Mouse (Mus musculus) heart, adult 18-20 months (tissue): ENCODE data around the gene Gramd2. TPM values are rescaled to one million over a fixed set of nuclear protein-coding genes. Genes with fewer than 3 reads are reported as not detected.
A peak's percentile ranks its signal among the peaks of the same experiment; 100 is the strongest.
"Not testable (repeated sequence)": the region's sequence is repeated elsewhere in the genome, so short reads cannot be mapped to it uniquely, and the experiment has no call there.

ENCODE experiments used
- DNase-seq, 2 experiments: peaks; one replicate each; pipeline ENCODE4 v3.0.0; 2021 to 2022; ENCODE audit warnings: mixed read lengths in 1 of 2
- total RNA-seq, 2 experiments: library from RNA; stranded (reverse); gene quantifications; 2 replicates each; pipeline ENCODE4 v1.2.3; 2021

The Gramd2 gene
- total RNA-seq, 2 experiments from 2014 or later = 0.28 TPM; not detected in 1

- no peak for DNase-seq
These were observed 41.2 kb downstream of the Gramd2 start for GRCm38 (mm10) chr9:59721144-59721543.

DNA sequence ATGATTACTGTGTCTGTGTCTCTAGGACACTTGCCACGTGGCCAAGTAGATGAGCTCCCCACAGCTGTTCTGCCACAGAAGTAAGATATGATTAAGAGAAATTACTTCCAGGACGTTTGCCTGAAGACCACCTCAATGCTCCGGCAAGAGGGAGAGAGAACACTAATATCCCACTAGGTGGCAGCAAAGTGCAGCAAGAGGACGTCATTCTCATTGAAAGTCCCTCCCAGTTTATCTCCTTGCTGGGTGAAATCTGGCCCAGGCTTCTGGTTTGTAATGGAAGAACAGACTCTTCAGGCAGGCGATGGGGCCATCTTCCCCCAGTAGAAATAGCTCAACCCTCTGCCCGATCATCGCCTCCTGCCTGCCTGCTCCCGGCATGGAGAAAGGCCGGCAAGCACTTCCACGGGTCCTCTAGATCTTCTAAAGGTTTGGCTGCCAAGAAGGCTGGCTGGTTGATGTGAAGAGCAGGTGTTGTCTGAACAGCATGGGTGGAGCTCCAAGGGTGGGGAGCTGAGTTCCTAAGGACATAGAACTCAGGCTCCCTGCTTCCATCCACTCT, 43.2 kb downstream of the Gramd2 start:
- peak; percentile 78 to 88 for DNase-seq

DNA sequence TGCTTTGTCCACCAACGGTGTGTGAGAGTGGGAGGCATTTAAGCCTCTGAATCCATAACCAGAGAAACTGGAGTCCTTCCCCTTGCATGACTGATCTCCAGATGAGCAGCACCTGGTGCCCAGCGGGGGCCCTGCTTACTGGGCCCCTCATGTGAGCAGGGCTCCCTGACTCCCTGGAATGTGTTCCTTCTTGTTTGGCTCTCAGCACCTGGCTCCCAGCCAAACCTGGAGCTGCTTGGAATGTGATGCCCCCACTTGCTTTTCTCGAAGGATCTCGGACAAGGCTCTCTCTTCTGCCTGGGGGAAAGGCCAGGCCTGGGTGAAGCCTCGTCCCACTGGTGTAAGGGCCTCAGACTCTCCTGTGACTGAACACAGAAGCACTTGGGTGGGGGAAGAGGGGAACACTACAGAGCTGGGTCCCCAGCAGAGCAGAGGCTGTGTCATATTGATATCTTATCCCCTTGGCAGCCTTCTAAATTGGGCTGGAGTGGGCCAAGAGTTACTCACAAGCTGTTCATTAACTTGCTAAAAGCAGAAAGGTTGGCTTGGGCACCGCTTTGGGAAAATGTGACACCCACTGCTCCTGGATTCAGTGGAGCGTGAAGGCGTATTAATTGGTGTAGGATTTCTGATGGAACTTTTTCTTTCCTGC, 44.0 kb downstream of the Gramd2 start:
- peak in 1 of 2 experiments; percentile 19 for DNase-seq

DNA sequence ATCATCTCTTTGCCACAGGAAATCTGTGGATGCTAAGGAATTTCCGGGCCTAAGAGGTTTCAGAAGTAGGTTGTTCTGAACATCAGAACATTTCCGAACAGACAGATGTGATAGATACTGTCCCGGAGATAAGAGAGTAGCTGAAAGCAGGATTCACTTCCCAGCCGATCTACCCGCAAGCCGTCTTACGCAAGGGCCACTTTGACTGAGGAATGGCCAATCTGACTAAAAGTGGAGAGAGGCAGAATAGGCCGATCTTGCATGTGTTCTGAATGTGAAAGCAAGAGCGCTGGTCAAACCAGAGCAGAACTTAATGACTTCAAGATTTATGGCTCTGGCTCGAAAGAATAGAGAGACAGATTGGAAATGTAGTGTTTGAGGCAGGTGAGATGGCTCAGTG, 45.6 kb downstream of the Gramd2 start:
- DNase-seq = no peak

- DNase-seq = no peak
These were observed 47.8 kb downstream of the Gramd2 start for GRCm38 (mm10) chr9:59727569-59728286.

DNA sequence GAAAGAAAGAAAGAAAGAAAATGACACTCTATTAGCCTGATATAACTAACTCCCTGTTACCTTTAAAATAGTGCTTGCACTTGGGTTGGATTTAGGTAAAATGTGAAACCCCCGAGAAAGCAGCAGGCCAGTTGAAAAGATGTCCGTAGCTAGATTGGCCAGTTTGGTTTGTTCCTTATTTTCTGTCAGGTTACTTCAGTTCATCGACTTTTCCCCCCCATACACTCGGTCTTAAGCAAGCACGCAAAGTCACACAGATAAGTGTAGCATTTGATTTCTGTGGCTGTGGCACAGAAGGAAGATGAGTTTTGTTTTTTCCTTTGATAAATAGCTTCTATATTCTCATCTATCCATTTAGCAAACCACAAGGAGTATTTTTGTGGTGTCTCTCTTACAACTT, 51.2 kb downstream of the Gramd2 start:
- DNase-seq = no peak

- DNase-seq = no peak
These were observed 53.1 kb downstream of the Gramd2 start for GRCm38 (mm10) chr9:59733075-59733474.

DNA sequence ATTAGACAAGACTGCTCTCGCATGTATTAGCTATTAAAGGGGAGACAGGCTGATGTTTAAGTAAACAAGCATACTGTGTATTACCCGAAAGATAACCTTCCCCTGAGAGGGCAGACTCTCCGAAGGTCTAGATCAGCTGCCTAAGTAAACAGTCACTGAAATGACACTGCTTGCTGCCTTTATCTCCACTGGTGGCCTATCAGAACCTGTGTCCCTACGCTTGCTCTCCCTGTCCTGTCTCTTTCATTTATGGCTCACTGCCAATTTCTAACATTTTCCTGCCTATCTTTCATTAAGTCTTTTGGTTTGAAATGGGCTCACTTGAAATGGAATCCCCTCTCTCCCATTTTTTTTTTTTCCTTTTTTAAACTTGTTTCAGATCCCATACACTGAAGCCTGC, 55.5 kb downstream of the Gramd2 start:
- DNase-seq = peak; percentile 14 to 22

DNA sequence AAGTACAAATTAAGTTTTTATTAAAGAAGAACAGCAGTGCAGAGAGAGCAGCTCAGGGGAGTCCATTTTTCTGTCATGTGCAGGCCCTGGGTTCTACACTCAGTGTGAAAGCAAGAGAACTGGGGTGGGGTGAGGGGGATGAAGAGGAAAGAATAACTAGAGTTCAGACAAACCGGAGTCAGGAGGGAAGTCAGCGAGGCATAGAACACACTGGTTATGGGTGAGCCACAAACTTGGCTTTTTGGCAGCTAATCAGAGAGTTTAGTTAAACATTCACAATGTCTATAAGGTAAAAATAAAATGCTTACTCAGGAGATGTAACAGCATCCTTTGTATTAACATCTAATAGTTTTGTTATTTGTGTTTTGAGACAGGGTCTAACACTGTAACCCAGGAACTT, 60.6 kb downstream of the Gramd2 start:
- DNase-seq = no peak

- DNase-seq = no peak
These were observed 64.0 kb downstream of the Gramd2 start for GRCm38 (mm10) chr9:59743903-59744302.

DNA sequence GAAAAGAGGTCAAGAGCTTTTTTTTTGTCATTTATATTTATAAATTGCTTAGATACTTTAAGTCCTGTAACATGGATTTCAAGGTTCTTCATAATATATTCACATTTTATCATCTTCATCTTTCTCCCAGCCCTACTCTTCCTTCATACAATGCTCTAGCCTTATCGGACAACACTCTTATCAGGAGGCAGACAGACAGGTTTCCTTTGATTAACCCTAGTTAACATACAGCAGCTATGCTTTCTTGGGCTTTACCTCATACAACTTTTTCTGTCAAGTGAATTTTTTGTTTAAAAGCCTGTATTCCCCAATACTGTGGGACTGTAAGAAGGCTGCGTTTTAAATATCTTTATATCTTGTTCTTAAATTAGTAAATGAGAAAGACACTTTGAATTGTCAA, 68.4 kb downstream of the Gramd2 start:
- DNase-seq = no peak

DNA sequence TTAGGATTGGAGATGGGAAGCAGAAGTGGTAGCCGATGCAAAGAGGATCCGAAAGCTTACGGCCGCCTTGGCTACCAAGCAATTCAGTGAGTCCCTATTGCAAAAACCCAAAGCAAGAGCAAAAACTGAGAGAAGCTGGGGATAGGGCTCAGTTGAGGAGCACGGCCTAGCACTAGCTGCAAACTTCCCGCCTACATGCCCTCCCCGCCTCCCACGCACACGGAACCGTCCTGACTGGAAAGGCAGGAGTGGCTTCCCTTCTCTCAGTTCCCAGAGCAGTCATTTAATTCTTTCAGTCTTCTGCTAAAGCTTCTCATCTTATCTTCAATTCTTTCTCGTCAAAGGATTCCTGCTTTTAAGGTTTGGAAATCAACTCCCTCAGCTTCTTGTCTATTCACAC, 69.0 kb downstream of the Gramd2 start:
- DNase-seq = peak; percentile 27 to 40

GRCm38 (mm10) chr9:59749581-59750265, 69.8 kb downstream of the Gramd2 start:
- DNase-seq = no peak

GRCm38 (mm10) chr9:59750267-59751065, 70.5 kb downstream of the Gramd2 start, which contains the start of the genes Senp8 and Myo9a:
Gene Senp8, minus strand, starts transcription at chr9:59750710.
Gene Myo9a, plus strand, starts transcription at chr9:59750896.
- peak; percentile 99 to 100 for DNase-seq

GRCm38 (mm10) chr9:59751066-59751581, 71.2 kb downstream of the Gramd2 start:
- DNase-seq = peak; percentile 93 to 95

- DNase-seq = no peak
These were observed 72.0 kb downstream of the Gramd2 start for GRCm38 (mm10) chr9:59751966-59752365.

DNA sequence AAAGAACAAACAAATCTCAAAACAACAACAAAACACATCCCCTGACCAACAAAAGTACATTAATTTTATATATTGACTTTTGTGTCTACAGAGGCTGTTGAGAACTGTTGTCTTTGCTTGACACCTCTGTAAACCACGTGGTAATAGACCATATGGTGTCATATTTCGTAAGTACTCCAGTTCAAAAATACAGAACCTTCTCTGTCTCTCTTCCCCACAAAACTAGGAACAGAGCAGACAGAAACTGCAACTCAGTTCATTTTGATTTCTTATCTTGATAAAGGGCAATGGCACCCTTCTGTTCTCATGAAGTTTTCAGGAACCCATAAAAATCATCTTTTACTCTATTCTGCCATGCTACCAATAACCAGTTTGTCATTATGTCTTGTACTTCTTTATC, 75.3 kb downstream of the Gramd2 start:
- no peak for DNase-seq

GRCm38 (mm10) chr9:59757016-59757415, 77.1 kb downstream of the Gramd2 start:
- DNase-seq = not testable (repeated sequence)

GRCm38 (mm10) chr9:59760515-59760914, 80.6 kb downstream of the Gramd2 start:
- DNase-seq = no peak

DNA sequence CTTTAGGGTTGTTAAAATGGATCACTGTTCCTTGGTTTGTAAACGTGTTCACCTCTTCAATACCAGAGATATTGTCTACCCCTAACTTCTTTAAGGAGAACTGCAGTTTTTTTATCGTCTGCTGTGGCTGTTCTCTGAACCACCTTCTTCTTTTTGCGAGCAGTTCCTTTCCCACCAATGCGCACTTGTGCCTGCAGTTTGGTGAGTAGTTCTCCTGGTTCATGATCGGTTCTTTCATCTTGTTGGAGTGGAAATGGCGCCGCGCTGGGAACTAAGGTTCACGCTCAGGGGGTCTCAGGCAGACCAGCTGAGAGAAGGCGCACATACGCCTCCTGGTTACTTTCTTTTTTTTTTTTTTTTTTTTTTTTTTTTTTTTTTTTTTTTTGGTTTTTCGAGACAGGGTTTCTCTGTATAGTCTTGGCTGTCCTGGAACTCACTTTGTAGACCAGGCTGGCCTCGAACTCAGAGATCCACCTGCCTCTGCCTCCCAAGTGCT, 87.1 kb downstream of the Gramd2 start:
- not testable (repeated sequence) for DNase-seq
